Mouse (Mus musculus): Measurements from ENCODE around the gene Prss53.

The Prss53 gene

DNA sequence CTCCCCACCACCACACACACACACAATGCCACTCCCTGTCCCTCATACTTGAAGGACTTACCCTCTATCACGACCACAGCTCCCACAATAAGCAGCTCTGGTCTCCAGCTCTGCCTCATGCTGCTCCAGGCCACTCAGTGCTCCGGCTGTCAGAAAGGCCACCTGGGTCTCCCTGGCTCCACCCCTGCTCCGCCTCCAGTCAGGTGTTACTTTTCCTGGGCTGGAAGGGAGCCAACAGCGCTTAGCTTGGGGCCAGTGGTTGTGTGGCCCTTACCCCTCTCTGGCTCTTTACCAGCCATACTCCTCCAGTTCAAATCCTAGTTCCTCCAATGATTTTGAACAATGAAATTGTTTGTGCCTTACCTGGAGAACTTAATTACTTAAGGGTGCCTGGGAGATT is at the start of gene Prss53:
Gene Prss53 (minus strand): TSS at position 173 of the 400 bp plus-strand sequence.
- DNase-seq = no peak

DNA sequence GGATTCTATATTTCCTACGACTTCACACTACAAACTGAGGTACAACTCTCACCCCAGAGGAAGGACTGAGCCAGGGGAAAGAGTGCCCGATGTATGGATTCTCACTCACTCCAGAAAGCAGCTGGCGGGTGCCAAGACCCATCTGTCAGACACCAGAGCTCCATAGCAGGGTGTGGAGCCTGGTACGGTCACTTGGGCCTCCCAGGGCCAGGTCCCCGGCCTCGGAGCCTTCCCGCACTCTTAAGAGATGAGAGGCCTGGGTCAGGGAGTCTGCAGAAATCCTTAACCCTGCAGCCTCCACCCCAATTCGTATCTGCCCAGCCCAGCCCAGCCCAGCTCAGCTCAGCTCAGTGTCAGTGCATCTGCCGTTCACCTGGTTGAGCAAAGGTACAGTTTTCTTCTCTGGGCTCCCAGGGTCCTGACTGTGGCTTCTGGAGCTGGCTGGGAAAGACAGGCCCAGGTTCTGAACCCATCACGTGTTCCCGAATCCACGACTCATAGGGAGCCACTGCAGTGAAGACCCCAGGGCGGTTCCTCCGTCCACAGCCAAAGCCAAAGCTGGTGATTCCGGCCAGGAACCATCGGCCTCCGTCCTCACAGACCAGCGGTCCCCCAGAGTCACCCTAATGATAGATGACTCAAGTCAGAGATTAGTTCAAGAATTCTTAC is 45.6 kb upstream of the Prss53 start:
- no peak for DNase-seq

DNA sequence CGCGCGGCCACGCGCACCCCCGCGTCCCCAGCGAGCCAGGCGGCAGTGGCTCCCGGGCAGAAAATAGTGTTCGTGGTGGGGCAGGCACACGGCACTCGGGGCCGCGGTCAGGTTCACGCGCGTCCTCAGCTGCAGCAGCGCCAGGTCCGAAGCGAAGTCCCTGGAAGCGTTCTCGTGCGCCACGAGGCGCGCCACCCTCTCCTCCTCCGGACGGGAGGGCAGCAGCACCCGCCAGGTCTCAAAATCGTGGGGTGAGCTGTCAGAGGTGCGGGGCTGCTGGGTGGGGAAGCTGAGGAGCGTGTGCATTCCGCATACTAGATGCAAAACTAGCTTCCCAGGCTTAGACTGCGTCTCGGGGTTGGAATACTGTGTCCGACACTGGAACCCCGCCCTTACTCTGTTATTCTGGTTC is 45.0 kb upstream of the Prss53 start:
- no peak for DNase-seq

DNA sequence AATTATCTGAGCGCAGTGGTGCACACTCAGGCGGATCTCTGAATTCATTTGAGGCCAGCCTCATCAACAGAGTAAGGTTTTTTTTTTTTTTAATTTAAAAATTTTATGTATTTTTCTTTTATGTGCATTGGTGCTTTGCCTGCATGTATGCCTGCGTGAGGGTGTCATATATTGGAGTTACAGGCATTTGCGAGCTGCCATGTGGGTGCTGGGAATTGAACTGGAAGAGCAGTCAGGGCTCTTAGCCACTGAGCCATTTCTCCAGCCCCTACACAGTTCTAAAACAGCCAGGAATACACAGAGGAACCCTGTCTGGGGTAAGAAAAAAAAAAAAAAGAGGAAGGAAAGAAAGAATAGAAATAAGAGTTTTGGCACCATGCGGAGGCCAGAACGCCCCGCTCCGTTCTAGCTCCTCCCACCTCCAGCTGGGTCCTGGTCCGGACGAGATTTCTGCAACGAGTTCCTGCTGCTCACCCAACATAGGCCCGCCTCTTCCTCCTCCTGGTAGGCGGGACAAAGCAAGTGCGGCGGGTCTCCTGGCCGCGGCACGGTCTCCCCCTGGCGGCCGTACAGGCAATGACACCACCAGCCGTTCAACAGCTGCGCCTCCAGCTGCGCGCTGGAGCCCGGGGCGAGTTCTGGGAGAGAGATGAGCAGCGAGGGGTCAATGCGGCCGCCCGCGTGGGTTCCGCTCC is 44.4 kb upstream of the Prss53 start:
- DNase-seq = peak; percentile 95 to 96

DNA sequence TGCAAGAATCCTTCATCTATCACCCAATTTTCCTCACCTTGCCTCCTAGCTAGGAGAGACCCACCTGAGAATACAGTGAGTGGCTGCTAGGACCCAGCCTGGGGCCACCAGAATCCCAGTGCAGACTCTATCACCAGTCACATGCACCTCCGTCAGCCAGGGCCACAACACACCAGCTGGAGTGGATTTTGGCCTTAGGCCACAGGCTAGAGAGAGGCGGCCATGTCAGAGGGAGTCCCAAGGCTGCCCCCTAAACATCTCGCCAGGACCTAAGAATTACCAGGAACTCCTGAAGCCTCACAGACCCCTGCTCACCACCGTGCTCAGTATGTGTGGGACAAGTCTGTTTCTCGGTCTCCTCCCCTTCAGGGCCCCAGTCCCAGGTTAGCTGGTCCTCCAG is 43.3 kb upstream of the Prss53 start:
- no peak for DNase-seq

DNA sequence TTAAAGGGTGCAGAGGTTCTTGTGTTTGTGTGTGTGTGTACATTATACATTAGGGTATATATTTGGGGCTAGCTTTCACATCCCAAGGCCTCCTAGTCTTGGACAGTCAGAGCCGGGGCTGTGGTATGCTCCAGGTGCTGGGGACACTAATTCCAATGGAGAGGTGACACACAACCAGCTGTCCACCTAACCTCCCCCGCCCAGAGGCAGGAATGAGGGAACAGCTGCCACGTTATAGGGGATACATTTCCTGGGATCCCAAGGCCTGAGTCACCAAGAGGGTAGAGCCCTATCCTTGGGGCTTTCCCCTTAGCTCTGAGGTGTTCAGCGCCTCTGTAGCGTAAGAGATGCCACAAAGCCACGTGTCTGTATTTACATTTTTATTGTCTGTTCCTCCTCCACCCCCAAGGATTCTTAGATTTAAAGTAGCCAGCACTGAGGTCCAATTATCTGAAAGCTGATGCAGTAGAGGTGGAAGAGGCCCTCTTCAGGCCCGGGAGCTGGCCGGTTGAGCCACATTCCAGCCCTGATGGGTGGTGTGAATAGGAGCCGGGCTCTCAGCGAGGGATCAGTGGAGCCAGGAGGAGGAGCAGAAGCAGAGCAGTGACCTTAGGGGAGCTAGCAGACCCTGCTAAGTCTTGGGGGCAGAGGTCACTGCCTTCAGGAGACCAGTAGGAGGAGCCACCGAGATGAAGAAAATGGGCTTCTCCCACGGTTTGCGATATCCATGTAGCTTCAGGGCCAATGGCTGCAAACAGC is 41.7 kb upstream of the Prss53 start:
- DNase-seq = no peak

DNA sequence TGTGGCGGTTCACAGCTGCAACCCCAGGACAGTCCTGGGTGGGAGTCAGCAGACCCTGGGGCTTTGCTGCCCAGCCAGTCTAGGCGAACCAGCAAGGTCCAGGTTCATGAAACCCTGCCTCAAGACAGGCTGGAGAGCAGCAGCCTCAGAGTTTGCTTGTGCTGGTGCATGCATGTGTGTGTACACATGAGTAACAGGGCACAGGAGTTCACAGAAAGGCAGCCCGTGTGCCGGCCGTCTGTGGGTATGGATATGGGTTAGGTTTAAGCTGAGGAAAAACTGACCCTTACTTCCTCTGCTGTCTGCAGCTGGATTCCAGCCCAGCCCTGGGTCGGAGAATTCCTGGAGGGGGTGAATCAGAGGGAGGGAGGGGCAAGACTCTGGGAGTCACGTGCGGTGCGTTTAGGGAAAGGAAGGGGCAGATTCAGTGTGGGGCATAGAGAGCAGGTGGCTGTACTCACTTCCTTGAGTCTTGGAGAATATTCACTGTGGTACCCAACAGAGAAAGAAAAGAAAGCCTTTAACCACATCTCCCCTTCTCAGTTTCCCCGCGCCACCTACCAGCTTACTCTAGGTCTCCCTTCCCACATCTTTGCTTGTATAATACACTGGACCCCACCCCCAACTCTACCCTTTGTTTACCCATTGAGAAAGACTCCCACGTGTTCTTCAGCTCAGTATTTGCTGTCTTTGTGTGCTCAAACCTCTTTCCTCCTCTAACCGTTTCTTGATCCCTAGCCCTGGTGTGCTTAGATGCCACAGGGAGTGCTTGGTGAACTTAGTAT is 40.8 kb upstream of the Prss53 start:
- no peak for DNase-seq

DNA sequence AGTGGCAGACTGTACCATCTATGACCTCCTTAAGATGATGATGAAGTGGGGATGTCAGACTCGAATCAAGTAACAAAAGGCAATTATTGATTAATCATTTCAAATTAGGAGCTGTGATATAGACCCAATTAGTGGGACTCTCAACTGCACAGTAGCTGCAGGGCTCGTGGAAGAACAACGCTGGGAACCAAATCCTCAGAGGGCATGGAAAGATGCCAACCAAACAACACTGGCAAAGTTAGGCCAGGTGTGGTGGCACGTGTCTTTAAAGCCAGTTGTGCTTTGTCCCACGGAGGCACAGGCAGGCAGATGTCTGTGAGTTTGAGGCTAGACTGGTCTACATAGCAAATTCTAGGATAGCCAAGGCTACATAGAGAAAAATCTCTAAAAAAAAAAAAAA is 39.9 kb upstream of the Prss53 start:
- no peak for DNase-seq

DNA sequence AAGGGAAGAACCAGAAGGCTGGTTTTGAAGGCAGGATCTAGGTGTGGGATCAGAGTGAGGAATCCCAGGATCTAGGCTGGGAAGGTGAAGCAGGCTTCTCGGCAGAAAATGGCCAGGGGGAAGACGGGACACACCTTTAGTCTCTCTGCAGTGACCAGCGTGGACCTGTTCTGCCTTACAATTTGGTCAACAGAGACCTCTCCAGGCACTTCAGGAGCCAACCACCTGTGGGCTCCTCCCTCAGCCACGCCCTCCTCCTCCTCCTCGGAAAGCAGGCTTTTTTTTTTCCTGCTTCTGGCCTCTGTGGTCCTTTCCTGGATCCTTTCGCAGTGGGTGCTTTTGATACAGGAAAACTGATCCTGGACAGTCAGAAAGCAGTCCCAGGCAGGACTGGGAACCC is 39.2 kb upstream of the Prss53 start, which contains the start of gene Prss8:
Gene Prss8 (minus strand): TSS at position 182 of the 400 bp plus-strand sequence.
- DNase-seq = no peak

DNA sequence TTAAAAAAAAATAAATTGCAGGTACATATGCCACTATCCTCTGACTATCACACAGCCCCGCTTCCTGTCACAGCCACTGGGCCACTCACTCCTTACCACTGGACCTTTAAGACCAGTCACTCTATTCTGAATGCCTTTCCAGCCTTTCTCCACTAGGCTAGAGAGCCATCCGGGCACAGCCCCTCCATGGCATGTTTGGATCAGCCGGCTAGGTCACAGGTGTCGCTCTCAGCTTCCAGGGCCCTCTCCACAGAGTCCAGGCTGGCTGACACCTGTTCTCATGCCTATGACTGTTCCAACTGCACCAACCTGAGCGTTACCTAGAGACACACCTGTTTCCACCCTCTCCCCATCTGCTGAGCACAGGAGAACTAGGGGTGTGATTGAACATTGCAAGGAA is 37.8 kb upstream of the Prss53 start:
- DNase-seq = peak in 1 of 2 experiments; percentile 33

DNA sequence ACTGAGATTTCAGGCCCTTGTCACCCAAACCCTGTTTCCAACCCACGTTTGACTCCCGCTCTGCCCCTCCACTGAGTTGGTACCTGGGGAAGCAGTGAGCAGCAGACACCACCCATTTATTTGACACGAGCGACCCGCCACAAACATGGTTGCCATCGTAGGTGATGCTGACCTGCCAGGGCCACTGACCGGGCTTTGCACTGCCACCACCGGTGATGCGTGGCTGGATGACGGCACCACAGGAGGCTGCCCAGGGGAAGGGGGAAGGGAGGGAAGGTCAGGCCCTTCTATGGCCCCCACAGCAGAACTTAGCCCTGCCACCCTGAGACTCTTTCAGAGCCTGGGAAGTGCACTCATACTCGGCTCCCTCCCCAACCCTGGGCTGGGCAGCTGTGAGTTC is 37.0 kb upstream of the Prss53 start:
- peak in 1 of 2 experiments; percentile 1 for DNase-seq

DNA sequence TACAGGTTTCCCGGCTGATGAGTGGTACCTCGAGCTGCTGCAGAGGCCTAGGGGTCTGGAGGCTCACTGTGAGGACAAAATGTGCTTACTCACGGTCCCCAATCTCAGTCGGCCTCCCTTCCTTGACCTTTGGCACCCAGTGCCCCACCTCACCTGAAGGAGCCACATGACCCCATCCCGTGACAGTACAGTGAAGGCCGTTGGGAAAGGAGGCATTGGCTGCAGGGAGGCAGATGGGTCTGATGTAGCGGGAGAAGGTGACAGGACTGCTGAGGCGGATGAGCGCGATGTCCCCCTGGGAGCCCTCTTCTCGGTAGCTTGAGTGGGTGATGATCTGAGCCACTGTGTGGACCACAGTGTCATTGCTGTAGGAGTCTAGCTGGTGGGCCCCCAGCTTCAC is 36.1 kb upstream of the Prss53 start:
- no peak for DNase-seq

DNA sequence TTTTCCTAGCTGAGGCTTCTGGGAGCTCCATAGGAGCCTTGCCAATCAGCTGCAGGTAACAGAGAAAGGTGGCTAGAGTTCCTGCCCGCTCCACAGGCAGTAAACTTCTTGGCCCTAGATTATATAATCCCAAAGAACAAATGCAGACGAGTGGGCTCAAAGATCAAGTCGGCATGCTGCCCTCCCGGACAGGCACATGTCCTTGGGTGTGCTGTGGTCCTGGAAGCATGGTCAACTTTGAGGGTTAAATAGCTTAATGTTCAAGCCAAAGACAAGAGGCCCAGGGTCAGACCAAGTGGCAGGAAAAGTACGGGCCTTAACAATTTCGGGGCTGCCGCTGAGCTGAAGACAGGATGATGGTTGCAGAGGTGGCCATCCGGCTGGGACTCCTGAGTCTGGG is 35.3 kb upstream of the Prss53 start:
- DNase-seq = no peak

DNA sequence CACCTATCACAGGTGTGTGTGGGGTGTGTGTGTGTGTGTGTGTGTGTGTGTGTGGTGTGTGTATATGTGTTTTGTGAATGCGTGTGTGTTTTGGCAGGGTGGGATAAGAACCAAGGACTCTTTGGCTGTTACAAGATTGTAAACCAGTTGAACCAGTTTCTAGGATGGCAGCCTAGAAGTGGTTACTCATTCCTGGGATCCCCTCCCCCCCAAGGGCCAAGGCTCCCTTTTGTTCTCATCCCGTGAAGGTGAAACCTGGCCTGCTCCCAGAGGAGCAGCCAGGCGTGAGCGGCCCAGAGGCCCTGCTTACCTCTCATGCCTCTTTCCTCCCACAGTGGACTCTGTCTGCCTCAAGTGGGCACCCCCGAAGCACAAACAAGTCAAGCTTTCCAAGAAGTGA is 34.5 kb upstream of the Prss53 start:
- no peak for DNase-seq

DNA sequence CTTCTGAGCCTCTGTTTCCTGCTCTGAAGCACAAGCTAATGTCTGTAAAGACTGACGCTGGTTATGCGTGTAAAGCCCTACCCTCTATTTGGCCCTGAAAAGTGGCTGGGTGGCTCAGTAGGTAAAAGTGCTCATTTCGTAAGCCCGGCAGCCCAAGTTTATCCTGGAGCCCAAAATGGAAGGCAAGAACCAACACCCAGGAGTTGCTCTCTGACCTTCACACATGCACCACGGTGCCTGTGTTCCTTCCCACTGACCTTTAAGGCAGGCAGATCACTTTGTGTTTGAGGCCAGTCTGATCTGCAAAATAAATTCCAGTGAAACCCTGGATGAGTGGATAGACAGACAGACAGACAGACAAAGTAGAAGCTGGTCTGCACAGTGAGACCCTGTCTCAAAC is 32.9 kb upstream of the Prss53 start:
- DNase-seq = no peak

DNA sequence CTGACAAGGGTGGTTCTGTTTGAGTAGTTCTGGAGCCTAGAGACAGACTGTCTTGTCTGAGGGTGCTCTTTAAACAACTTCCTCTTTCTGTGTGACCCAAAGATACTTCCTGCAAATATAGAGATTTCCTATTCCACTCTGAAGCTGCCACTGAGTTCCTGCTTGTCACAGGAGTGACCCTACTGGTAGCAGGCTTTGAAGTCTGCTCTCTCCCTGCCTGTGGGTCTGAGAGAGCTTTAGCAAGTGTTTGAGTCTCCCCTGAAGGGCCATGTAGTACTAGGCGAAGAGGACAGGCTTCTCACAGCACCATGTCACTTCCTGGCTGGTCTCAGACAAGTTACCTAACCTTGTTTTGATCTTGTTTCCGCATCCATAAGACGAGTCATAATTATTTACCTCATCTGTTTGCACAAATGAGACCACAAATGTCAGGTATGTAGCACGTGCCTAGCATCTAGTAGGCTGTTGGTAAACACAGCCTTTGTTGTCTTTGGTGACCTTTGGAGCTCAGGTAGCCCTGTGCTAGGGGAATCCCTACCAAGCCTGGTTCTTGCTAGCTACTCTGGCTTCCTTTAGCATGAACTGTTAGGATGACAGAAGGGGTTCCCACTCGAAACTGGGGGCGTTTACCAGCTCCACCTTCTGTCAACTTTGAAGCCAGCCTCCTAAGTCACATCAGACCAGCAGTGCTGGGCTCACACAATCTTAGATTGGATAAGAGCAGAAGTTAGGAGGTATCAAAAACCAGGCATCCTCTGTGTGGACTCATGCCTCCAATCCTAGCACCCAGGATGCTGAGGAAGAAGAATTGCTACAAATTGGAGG is 31.9 kb upstream of the Prss53 start:
- DNase-seq = no peak

DNA sequence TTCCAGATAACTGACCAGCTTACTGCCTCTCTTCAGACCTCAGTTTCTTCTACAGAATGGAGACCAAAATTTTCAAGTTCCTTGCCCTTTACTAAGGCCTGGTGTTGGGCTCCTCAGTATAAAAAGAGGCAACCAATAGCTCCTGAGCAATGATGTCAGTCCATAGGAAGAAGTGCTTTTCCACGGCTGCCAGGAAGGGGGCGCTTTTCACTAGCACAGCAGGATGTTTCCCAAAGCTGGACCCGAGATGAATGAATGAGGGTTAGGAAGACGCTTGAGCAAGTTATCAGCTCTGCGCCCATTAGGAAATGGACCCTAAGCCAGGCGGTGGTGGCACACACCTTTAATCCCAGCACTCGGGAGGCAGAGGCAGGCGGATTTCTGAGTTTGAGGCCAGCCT is 30.7 kb upstream of the Prss53 start:
- DNase-seq = no peak

DNA sequence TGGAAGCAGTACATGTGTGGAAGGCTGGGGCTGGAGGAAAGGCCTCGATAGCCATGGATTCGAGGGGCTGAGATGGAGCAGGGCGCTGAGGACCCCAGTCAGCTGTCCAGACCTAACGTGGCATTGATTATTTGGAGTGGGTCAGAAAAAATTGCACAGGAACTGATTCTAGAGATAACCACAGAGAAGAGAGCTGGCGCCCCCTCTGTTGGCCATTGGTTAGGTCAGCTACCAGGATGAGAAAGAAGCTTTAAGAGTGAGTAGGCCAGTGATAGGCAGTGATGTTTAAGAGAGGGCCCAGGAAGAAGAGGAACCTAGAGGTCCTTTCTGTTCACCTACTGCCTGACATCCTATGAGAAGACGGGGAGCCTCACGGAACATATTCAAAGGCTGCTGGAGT is 28.5 kb upstream of the Prss53 start:
- DNase-seq = no peak

DNA sequence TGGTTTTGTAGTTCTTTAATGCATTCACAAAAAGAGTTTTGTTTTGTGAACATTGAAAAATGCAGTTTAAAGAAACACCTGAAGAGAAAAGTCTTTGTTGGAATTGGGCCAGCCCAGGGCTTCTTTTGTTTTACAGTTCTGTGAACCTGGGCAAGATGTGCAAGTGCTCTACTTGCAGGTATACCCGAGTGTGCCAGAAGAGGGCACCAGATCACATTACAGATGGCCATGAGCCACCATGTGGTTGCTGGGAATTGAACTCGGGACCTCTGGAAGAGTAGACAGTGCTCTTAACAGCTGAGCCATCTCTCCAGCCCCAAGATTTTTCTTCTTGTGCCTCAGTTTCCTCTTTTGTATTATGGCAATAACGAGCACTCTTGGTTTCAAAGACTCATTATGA is 27.4 kb upstream of the Prss53 start:
- peak; percentile 42 to 51 for DNase-seq

DNA sequence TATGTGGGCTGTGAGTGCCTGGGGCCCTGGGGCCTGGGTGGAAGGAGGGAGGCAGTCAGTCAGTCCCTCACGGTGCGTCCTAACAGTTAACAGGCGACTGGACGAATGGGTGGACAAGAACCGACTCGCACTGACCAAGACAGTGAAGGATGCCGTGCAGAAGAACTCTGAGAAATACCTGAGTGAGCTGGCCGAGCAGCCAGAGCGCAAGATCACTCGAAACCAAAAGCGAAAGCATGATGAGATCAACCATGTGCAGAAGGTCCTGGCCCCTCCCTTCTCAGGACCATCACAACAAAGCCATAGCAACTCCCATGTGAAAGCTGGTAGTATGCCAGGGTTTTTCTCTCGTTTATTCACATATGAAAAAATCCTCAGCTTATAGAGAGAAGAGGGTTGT is 24.5 kb upstream of the Prss53 start:
- DNase-seq = no peak

DNA sequence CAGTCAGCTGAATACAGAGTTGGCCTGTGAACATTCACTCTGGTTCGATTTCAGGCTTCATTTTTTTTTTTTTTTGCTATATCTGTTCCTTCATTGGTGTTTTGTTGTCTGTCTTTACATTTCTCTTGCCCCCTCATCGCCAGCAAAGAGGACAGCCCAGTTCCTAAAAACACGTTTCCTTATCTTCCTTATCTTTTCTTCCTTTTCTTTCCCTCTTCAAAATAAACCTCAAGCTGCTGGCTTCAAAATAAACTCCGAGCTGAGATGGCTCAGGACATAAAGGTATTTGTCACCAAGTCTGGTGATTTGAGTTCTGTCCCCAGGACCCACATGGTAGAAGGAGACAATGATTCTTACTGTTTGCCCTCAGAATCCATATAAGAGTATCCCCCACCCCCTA is 22.2 kb upstream of the Prss53 start:
- no peak for DNase-seq

DNA sequence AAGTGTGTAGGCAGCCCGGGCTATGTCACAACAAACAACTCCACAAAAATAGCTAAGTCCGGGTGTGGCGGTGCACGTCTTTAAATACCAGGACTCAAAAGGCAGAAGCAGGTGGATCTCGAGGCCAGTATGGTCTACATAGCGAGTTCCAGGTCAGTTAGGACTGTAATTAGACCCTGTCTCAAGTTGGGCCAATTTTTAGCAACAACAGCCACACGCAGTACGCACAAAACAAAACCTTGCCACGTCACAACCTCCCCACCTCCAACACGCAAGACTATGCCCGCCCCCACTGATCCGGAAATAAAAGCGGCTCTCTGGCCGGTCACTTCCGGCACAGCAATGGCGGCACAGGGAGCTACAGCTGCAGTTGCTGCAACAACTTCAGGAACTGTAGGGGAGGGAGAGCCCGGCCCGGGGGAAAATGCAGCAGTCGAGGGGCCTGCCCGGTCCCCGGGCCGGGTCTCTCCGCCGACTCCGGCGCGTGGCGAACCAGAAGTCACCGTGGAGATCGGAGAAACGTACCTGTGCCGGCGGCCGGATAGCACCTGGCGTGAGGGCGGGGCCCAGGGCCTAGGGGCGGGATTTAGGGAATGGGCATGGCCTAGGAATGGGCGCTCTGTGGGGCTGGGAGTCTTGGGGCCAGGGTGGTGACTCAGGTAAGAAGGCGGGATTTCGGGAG is 21.6 kb upstream of the Prss53 start, which contains the start of gene Kat8:
Gene Kat8 (plus strand): TSS at position 327 of the 682 bp plus-strand sequence.
- peak; percentile 86 to 92 for DNase-seq

Data from cerebellum, adult 18-20 months (tissue).